Mouse (Mus musculus) liver, postnatal 0 days (tissue): ENCODE data around the gene Fggy. TPM values are rescaled to one million over a fixed set of nuclear protein-coding genes. Genes with fewer than 3 reads are reported as not detected.

Source experiments
- ATAC-seq: fragments of 200-750 bp; cut with Nextera tagmentation; 2 replicates; pipeline ENCODE4 v1.8.0; 2017; ENCODE audit warnings: mild to moderate bottlenecking, moderate library complexity
- DNase-seq: peaks from one replicate; pipeline ENCODE4 v3.0.0-alpha.2; 2016
- H3K27ac ChIP-seq: fragments of 300-500 bp; sonication (generic); 2 replicates; pipeline ENCODE4 v1.5.1; 2014; ENCODE audit warnings: antibody characterized with exemption, moderate library complexity, mild to moderate bottlenecking, low read depth
- H3K27me3 ChIP-seq: fragments of 300-500 bp; sonication (generic); 2 replicates; pipeline ENCODE4 v1.6.1; 2014; ENCODE audit warnings: low read length, control low read depth, mixed read lengths; ENCODE audit not compliant: insufficient read depth
- H3K36me3 ChIP-seq: fragments of 300-500 bp; sonication (generic); replicated peaks from 2 replicates; pipeline ENCODE4 v1.6.1; 2014; ENCODE audit warnings: mild to moderate bottlenecking, control low read depth, low read length, moderate library complexity, mixed read lengths; ENCODE audit not compliant: insufficient read depth
- H3K4me1 ChIP-seq: fragments of 300-500 bp; sonication (generic); 2 replicates; pipeline ENCODE4 v1.6.1; 2014; ENCODE audit warnings: antibody characterized with exemption, mild to moderate bottlenecking, control low read depth; ENCODE audit not compliant: insufficient read depth
- H3K4me2 ChIP-seq: fragments of 300-500 bp; sonication (generic); 2 replicates; pipeline ENCODE4 v1.6.1; 2014; ENCODE audit warnings: low read depth, mild to moderate bottlenecking, low read length, moderate library complexity, mixed read lengths
- H3K4me3 ChIP-seq: fragments of 300-500 bp; sonication (generic); 2 replicates; pipeline ENCODE4 v1.5.1; 2014; ENCODE audit warnings: low read depth, low read length
- H3K9ac ChIP-seq: fragments of 300-500 bp; sonication (generic); replicated peaks from 2 replicates; pipeline ENCODE4 v1.6.1; 2014; ENCODE audit warnings: mild to moderate bottlenecking, moderate library complexity
- H3K9me3 ChIP-seq: fragments of 300-500 bp; sonication (generic); 2 replicates; pipeline ENCODE4 v1.6.1; 2016; ENCODE audit warnings: mild to moderate bottlenecking, control low read depth, low read length, mixed read lengths
- CTCF ChIP-seq: sonication (generic); IDR thresholded peaks from 2 replicates; pipeline ENCODE4 v1.5.1; 2016; ENCODE audit warnings: antibody characterized with exemption, low read depth
- EP300 ChIP-seq: IDR thresholded peaks from 2 replicates; pipeline ENCODE4 v1.6.1; 2016; ENCODE audit warnings: antibody characterized with exemption, low read depth, mild to moderate bottlenecking
- WGBS: fragments of 180-500 bp; shearing (Covaris S2); extraction: QIAGEN DNeasy Blood & Tissue Kit; methylation state at CpG from one replicate; pipeline ENCODE4 v1.1.7; 2014; ENCODE audit not compliant: insufficient replicate concordance; 5-methylcytosine and 5-hydroxymethylcytosine counted together
- polyA plus RNA-seq: library from polyadenylated mRNA; unstranded; fragments of >200 nt; fragmentation: Nextera tagmentation; extraction: Ambion mirVana; gene quantifications from 2 replicates; pipeline ENCODE4 v1.2.1, GENCODE M21; 2015

Gene Fggy
- polyA plus RNA-seq, 1 experiment from 2014 or later = 45.4 TPM

GRCm38 (mm10) chr4:95840389-95841053 lies 283.2 kb downstream of the Fggy start:
- H3K4me3 ChIP-seq = no peak overlapping the region
- H3K4me2 ChIP-seq = no peak overlapping the region
- peaks cover 2% of the 10 kb centered on the region; the same call in 1 of the 2 replicates for H3K36me3 ChIP-seq
- no peaks in the 10 kb centered on the region for H3K9me3 ChIP-seq
- ATAC-seq (no peak), DNase-seq (no peak)
- no peaks in the 10 kb centered on the region for H3K27me3 ChIP-seq
- H3K9ac ChIP-seq = no peak overlapping the region
- H3K27ac ChIP-seq = no peak overlapping the region
- TF ChIP-seq EP300 = no peak
- no peak for TF ChIP-seq CTCF
- H3K4me1 ChIP-seq = 0 out of 2 replicates have a peak, but pooled peaks cover 4% of the 10 kb centered on the region
- WGBS = 81% methylated on average over 6 of the region's 6 CpGs

GRCm38 (mm10) chr4:95845981-95846617 lies 288.8 kb downstream of the Fggy start:
- Histone ChIP-seq H3K4me1 (peaks cover 22% of the 10 kb centered on the region), H3K9me3 (no peaks in the 10 kb centered on the region), H3K4me2 (no peak overlapping the region), H3K27ac (peak overlapping the region; percentile 49; the same call in 1 of the 2 replicates), H3K27me3 (no peaks in the 10 kb centered on the region), H3K4me3 (no peak overlapping the region), H3K9ac (no peak overlapping the region), H3K36me3 (peaks cover 5% of the 10 kb centered on the region)
- no peak for TF ChIP-seq EP300
- no peak for TF ChIP-seq CTCF
- ATAC-seq (peak; percentile 18; the same call in 1 of the 2 replicates), DNase-seq (no peak)
- 35% methylated on average over 6 of the region's 6 CpGs for WGBS

GRCm38 (mm10) chr4:95847219-95847618 lies 289.9 kb downstream of the Fggy start:
- TF ChIP-seq EP300 (no peak), CTCF (no peak)
- H3K36me3 ChIP-seq = peaks cover 12% of the 10 kb centered on the region
- no peak overlapping the region for H3K4me3 ChIP-seq
- no peaks in the 10 kb centered on the region for H3K27me3 ChIP-seq
- H3K27ac ChIP-seq = 0 out of 2 replicates have a peak overlapping the region, but pooled peaks have one; percentile 16
- H3K9me3 ChIP-seq = no peaks in the 10 kb centered on the region
- no peak for DNase-seq
- ATAC-seq = no peak
- no peak overlapping the region for H3K4me2 ChIP-seq
- H3K4me1 ChIP-seq = peaks cover 22% of the 10 kb centered on the region
- no peak overlapping the region for H3K9ac ChIP-seq

- Histone ChIP-seq H3K4me2 (no peak overlapping the region), H3K4me1 (peaks cover 22% of the 10 kb centered on the region), H3K27me3 (no peaks in the 10 kb centered on the region), H3K9me3 (no peaks in the 10 kb centered on the region), H3K36me3 (peaks cover 12% of the 10 kb centered on the region), H3K9ac (no peak overlapping the region), H3K27ac (no peak overlapping the region), H3K4me3 (no peak overlapping the region)
- 74% methylated on average over 3 of the region's 3 CpGs for WGBS
- DNase-seq (no peak), ATAC-seq (no peak)
- TF ChIP-seq CTCF = no peak
- TF ChIP-seq EP300 = no peak
These were observed 290.4 kb downstream of the Fggy start for GRCm38 (mm10) chr4:95847664-95848063.

- DNase-seq (no peak), ATAC-seq (no peak)
- Histone ChIP-seq H3K4me3 (no peak overlapping the region), H3K27ac (peak overlapping the region; percentile 53), H3K4me2 (no peak overlapping the region), H3K27me3 (no peaks in the 10 kb centered on the region), H3K9me3 (no peaks in the 10 kb centered on the region), H3K4me1 (peaks cover 19% of the 10 kb centered on the region), H3K9ac (no peak overlapping the region), H3K36me3 (peaks cover 9% of the 10 kb centered on the region; the same call in 1 of the 2 replicates)
- 54% methylated on average over 5 of the region's 5 CpGs for WGBS
- TF ChIP-seq CTCF (no peak), EP300 (no peak)
These were observed 292.2 kb downstream of the Fggy start for GRCm38 (mm10) chr4:95849497-95849896.

GRCm38 (mm10) chr4:95850044-95850739 lies 292.9 kb downstream of the Fggy start:
- H3K4me1 ChIP-seq = peaks cover 18% of the 10 kb centered on the region
- TF ChIP-seq CTCF = no peak
- no peak for TF ChIP-seq EP300
- no peak overlapping the region for H3K4me2 ChIP-seq
- DNase-seq (no peak), ATAC-seq (peak; percentile 60; the same call in 1 of the 2 replicates)
- H3K4me3 ChIP-seq = no peak overlapping the region
- no peaks in the 10 kb centered on the region for H3K9me3 ChIP-seq
- H3K9ac ChIP-seq = no peak overlapping the region
- H3K36me3 ChIP-seq = peaks cover 9% of the 10 kb centered on the region; the same call in 1 of the 2 replicates
- no peaks in the 10 kb centered on the region for H3K27me3 ChIP-seq
- H3K27ac ChIP-seq = peak overlapping the region; percentile 67
- 39% methylated on average over 6 of the region's 6 CpGs for WGBS
